In the genomic region with DNA sequence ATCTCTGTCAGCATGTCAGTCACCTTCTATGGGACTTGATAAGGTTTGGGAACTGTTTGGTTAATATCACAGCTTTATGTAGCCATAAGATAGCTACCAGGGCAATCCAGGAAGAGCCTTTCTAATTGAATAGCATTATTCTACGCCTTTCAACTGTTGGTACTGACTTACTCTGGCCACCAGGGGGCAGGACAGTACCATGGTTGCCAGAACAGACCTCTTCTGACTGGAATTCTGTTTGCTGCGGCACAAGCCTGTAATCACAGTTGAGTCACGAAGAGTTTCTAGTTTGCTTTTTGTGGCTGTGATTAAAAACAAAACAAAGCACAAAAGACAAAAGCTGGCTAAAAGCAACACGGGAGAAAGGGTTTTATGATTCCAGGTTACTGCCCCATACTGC, we compare ENCODE assay signal across 9 mouse cellular contexts. TPM values are rescaled to one million over a fixed set of nuclear protein-coding genes. Genes with fewer than 3 reads are reported as not detected.
A peak's percentile ranks its signal among the peaks of the same experiment; 100 is the strongest.
DNase-seq lines count a peak whose midpoint lies in the region; ATAC-seq and TF ChIP-seq lines count a peak whose summit lies in the region.
"Had no signal": no experiment of that assay in that cellular context is flagged by ENCODE, and none has a peak within 500 bp of the region (broad histone marks: within the 10 kb centered on the region; RNA-seq: fewer than 3 reads in every experiment).

No protein-coding gene starts in this region.

- 7% methylated on average over 4 of the region's 4 CpGs for WGBS in liver, embryonic 14.5 days (ENCODE audit: insufficient replicate concordance)
- WGBS in neural tube, embryonic 14.5 days, result 15% methylated on average over 4 of the region's 4 CpGs

- no peak for TF ChIP-seq POLR2A in embryonic fibroblast, embryonic 13.5 days (IDR thresholded peaks at IDR 0.05; ENCODE audit: low read depth, low read length)
- no peak for TF ChIP-seq POLR2A in testis, adult 2 months (IDR thresholded peaks at IDR 0.05; ENCODE audit: control insufficient read depth, low read depth, low read length)

- peak; percentile 59 to 67 for DNase-seq in CD8-positive naive resting alpha-beta T cell, adult 2 months (ENCODE audit: low read depth in 2 of 2, low spot score in 2 of 2)
- DNase-seq in adrenal gland, postnatal 36 days, result peak; percentile 84 to 88
- peak; percentile 80 to 90 for DNase-seq in heart, postnatal 10 days
- peak; percentile 64 to 92 for DNase-seq in kidney, postnatal 36 days
- DNase-seq in liver, embryonic 14.5 days (ENCODE audit: low read depth in 3 of 3, low spot score in 3 of 3), result peak; percentile 45 to 65 (median 52)

- no peak overlapping the region for H3K4me2 ChIP-seq in liver, embryonic 14.5 days (ENCODE audit: low read depth)
- H3K4me2 ChIP-seq in neural tube, embryonic 14.5 days (ENCODE audit: low read depth, low read length), result no peak overlapping the region

- H3K4me1 ChIP-seq in embryonic fibroblast, embryonic 13.5 days (ENCODE audit: control insufficient read depth, insufficient read depth, low read length), result no peaks in the 10 kb centered on the region
- H3K4me1 ChIP-seq in liver, embryonic 14.5 days (replicated peaks; ENCODE audit: control insufficient read depth in 2 of 2, insufficient read depth in 2 of 2, low read length in 1 of 2), result no peaks in the 10 kb centered on the region
- H3K4me1 ChIP-seq in neural tube, embryonic 14.5 days (ENCODE audit: control insufficient read depth, insufficient read depth, low read length), result no peaks in the 10 kb centered on the region
- peaks cover 5% of the 10 kb centered on the region for H3K4me1 ChIP-seq in testis, adult 2 months (ENCODE audit: control insufficient read depth, insufficient read depth, low read length)

- no peak overlapping the region for H3K4me3 ChIP-seq in embryonic fibroblast, embryonic 13.5 days (ENCODE audit: insufficient read depth, low read length)
- no peak overlapping the region for H3K4me3 ChIP-seq in liver, embryonic 14.5 days (ENCODE audit: insufficient read depth in 1 of 2, low read depth in 2 of 2, low read length in 2 of 2)
- H3K4me3 ChIP-seq in neural tube, embryonic 14.5 days (ENCODE audit: low read depth, low read length), result no peak overlapping the region
- no peak overlapping the region for H3K4me3 ChIP-seq in testis, adult 2 months (ENCODE audit: control insufficient read depth, low read depth, low read length)

- peak; percentile 70; the same call in 1 of the 2 replicates for TF ChIP-seq CTCF in embryonic fibroblast, embryonic 13.5 days (IDR thresholded peaks at IDR 0.05; ENCODE audit: borderline replicate concordance, insufficient read depth, low read length)
- TF ChIP-seq CTCF in liver, embryonic 14.5 days (IDR thresholded peaks at IDR 0.05; ENCODE audit: low read depth), result peak; percentile 87
- peak; percentile 65; the same call in 1 of the 2 replicates for TF ChIP-seq CTCF in testis, adult 2 months (IDR thresholded peaks at IDR 0.05; ENCODE audit: control insufficient read depth, insufficient read depth, insufficient replicate concordance, low read depth, low read length)

- H3K9me3 ChIP-seq in liver, embryonic 14.5 days (ENCODE audit: control insufficient read depth, low read length), result no peaks in the 10 kb centered on the region
- no peaks in the 10 kb centered on the region for H3K9me3 ChIP-seq in neural tube, embryonic 14.5 days (ENCODE audit: control insufficient read depth, low read length)

- H3K9ac ChIP-seq in liver, embryonic 14.5 days (replicated peaks), result no peak overlapping the region
- no peak overlapping the region for H3K9ac ChIP-seq in neural tube, embryonic 14.5 days (replicated peaks; ENCODE audit: low read depth, low read length)

- no peak overlapping the region for H3K27ac ChIP-seq in embryonic fibroblast, embryonic 13.5 days (ENCODE audit: insufficient read depth, low read length)
- H3K27ac ChIP-seq in liver, embryonic 14.5 days, result no peak overlapping the region
- H3K27ac ChIP-seq in neural tube, embryonic 14.5 days (ENCODE audit: low read depth, low read length), result no peak overlapping the region
- no peak overlapping the region for H3K27ac ChIP-seq in testis, adult 2 months (ENCODE audit: control insufficient read depth, insufficient read depth, low read depth, low read length)

- no peaks in the 10 kb centered on the region for H3K27me3 ChIP-seq in liver, embryonic 14.5 days (ENCODE audit: control insufficient read depth, insufficient read depth, low read length)
- no peaks in the 10 kb centered on the region for H3K27me3 ChIP-seq in neural tube, embryonic 14.5 days (ENCODE audit: control insufficient read depth, insufficient read depth, low read length)
- H3K27me3 ChIP-seq in testis, adult 2 months (ENCODE audit: control insufficient read depth, insufficient read depth, low read length), result no peaks in the 10 kb centered on the region

- TF ChIP-seq EP300 in liver, embryonic 14.5 days (IDR thresholded peaks at IDR 0.05; ENCODE audit: low read depth), result no peak

- ATAC-seq in liver, embryonic 14.5 days (ENCODE audit: insufficient read depth), result peak; percentile 57; the same call in 1 of the 2 replicates
- peak; percentile 79 for ATAC-seq in neural tube, embryonic 14.5 days (ENCODE audit: low read depth)

- no peaks in the 10 kb centered on the region for H3K36me3 ChIP-seq in liver, embryonic 14.5 days (replicated peaks; ENCODE audit: control insufficient read depth, insufficient read depth, low read depth)
- H3K36me3 ChIP-seq in neural tube, embryonic 14.5 days (ENCODE audit: control insufficient read depth, insufficient read depth, low read length), result no peaks in the 10 kb centered on the region
- H3K36me3 ChIP-seq in testis, adult 2 months (ENCODE audit: control insufficient read depth, insufficient read depth, low read length), result no peaks in the 10 kb centered on the region

- intact Hi-C loops in heart, postnatal 10 days (cut with DNase I), result loop anchor here (1.0 kb wide), 3 partner anchors 31 to 285 kb away; no protein-coding TSS in a partner anchor

RNA-seq across cellular contexts. Expression of a gene that starts 8.9 kb away (rescaled TPM):
- total RNA-seq in adrenal gland, postnatal 36 days (2021), result under 1 TPM in 1 of 2 experiments, not detected in 1; 0.10 TPM
- polyA plus RNA-seq in embryonic fibroblast, embryonic 13.5 days (2011; ENCODE audit: insufficient read length, low read depth, missing spikeins), result not detected in 2 replicates
- total RNA-seq in heart, postnatal 10 days (2021), result not detected
- 0.01 TPM in 1 of 2 replicates, not detected in the other for polyA plus RNA-seq in liver, embryonic 14.5 days (2012; rRNA removed)
- not detected in 2 replicates for polyA plus RNA-seq in liver, embryonic 14.5 days (2014; fragmentation: Nextera tagmentation; extraction: Ambion mirVana)
- 0.16 and 0.52 TPM in 2 replicates for polyA plus RNA-seq in neural tube, embryonic 14.5 days (2014; fragmentation: Nextera tagmentation; extraction: Ambion mirVana)
- polyA plus RNA-seq in testis, adult 2 months (2012; rRNA removed), result 0.49 and 0.79 TPM in 2 replicates

RNA-seq across cellular contexts. Expression of a gene that starts 13.2 kb away (rescaled TPM):
- 100 to 1,000 TPM; 746 to 780 TPM for total RNA-seq in adrenal gland, postnatal 36 days (2021)
- polyA plus RNA-seq in embryonic fibroblast, embryonic 13.5 days (2011; ENCODE audit: insufficient read length, low read depth, missing spikeins), result 2,453 and 2,643 TPM in 2 replicates
- 100 to 1,000 TPM; 624 to 658 TPM for total RNA-seq in heart, postnatal 10 days (2021)
- polyA plus RNA-seq in liver, embryonic 14.5 days (2012; rRNA removed), result 1,110 and 1,446 TPM in 2 replicates
- polyA plus RNA-seq in liver, embryonic 14.5 days (2014; fragmentation: Nextera tagmentation; extraction: Ambion mirVana), result 1,498 and 1,559 TPM in 2 replicates
- polyA plus RNA-seq in neural tube, embryonic 14.5 days (2014; fragmentation: Nextera tagmentation; extraction: Ambion mirVana), result 1,052 and 1,113 TPM in 2 replicates
- 310 and 318 TPM in 2 replicates for polyA plus RNA-seq in testis, adult 2 months (2012; rRNA removed)

RNA-seq across cellular contexts. Expression of a gene that starts 30.5 kb away (rescaled TPM):
- 10 to 100 TPM; 23.4 to 23.8 TPM for total RNA-seq in adrenal gland, postnatal 36 days (2021)
- 16.5 and 17.1 TPM in 2 replicates for polyA plus RNA-seq in embryonic fibroblast, embryonic 13.5 days (2011; ENCODE audit: insufficient read length, low read depth, missing spikeins)
- 10 to 100 TPM; 10.2 to 11.7 TPM for total RNA-seq in heart, postnatal 10 days (2021)
- 94.3 and 106 TPM in 2 replicates for polyA plus RNA-seq in liver, embryonic 14.5 days (2012; rRNA removed)
- polyA plus RNA-seq in liver, embryonic 14.5 days (2014; fragmentation: Nextera tagmentation; extraction: Ambion mirVana), result 118 and 136 TPM in 2 replicates
- polyA plus RNA-seq in neural tube, embryonic 14.5 days (2014; fragmentation: Nextera tagmentation; extraction: Ambion mirVana), result 38.1 and 43.8 TPM in 2 replicates
- 27.8 and 28.2 TPM in 2 replicates for polyA plus RNA-seq in testis, adult 2 months (2012; rRNA removed)

RNA-seq across cellular contexts. Expression of a gene that starts 48.7 kb away (rescaled TPM):
- not detected for total RNA-seq in adrenal gland, postnatal 36 days (2021)
- polyA plus RNA-seq in embryonic fibroblast, embryonic 13.5 days (2011; ENCODE audit: insufficient read length, low read depth, missing spikeins), result not detected in 2 replicates
- not detected for total RNA-seq in heart, postnatal 10 days (2021)
- polyA plus RNA-seq in liver, embryonic 14.5 days (2012; rRNA removed), result not detected in 2 replicates
- not detected in 2 replicates for polyA plus RNA-seq in liver, embryonic 14.5 days (2014; fragmentation: Nextera tagmentation; extraction: Ambion mirVana)
- not detected in 2 replicates for polyA plus RNA-seq in neural tube, embryonic 14.5 days (2014; fragmentation: Nextera tagmentation; extraction: Ambion mirVana)
- not detected in 2 replicates for polyA plus RNA-seq in testis, adult 2 months (2012; rRNA removed)
- polyA plus RNA-seq: gonadal fat pad, adult 2 months had no signal
